In genomic region chr16:90144541-90144940, GRCm38 (mm10) we compare ENCODE assay signal across 8 mouse cellular contexts. TPM values are rescaled to one million over a fixed set of nuclear protein-coding genes. Genes with fewer than 3 reads are reported as not detected.
A peak's percentile ranks its signal among the peaks of the same experiment; 100 is the strongest.
DNase-seq lines count a peak whose midpoint lies in the region; ATAC-seq and TF ChIP-seq lines count a peak whose summit lies in the region.

No protein-coding gene starts in this region.

- TF ChIP-seq POLR2A in cortical plate, adult 2 months (IDR thresholded peaks at IDR 0.05; ENCODE audit: extremely low read depth, insufficient read depth, low read length): no peak

- no peak for TF ChIP-seq CTCF in layer of hippocampus, adult 2 months (conservative IDR thresholded peaks at IDR 0.05)
- no peak for TF ChIP-seq CTCF in cortical plate, adult 2 months (IDR thresholded peaks at IDR 0.05; ENCODE audit: extremely low read depth, insufficient read depth, low read length)

- peak overlapping the region; percentile 97 for H3K4me2 ChIP-seq in intestine, embryonic 14.5 days (ENCODE audit: low read length)
- H3K4me2 ChIP-seq in midbrain, embryonic 16.5 days (ENCODE audit: low read length): peak overlapping the region; percentile 88

- H3K27me3 ChIP-seq in intestine, embryonic 14.5 days (replicated peaks; ENCODE audit: control insufficient read depth, insufficient read depth, low read length): 0 out of 2 replicates have a peak, but pooled peaks cover 2% of the 10 kb centered on the region
- H3K27me3 ChIP-seq in midbrain, embryonic 16.5 days (ENCODE audit: control insufficient read depth, insufficient read depth, low read depth, low read length): no peaks in the 10 kb centered on the region

- H3K27ac ChIP-seq in layer of hippocampus, adult 2 months: peak overlapping the region; percentile 19; the same call in 1 of the 2 replicates
- H3K27ac ChIP-seq in cortical plate, adult 2 months (ENCODE audit: insufficient read depth, low read length): no peak overlapping the region
- H3K27ac ChIP-seq in intestine, embryonic 14.5 days (ENCODE audit: low read depth): peak overlapping the region; percentile 81; the same call in 1 of the 2 replicates
- peak overlapping the region; percentile 92 for H3K27ac ChIP-seq in midbrain, embryonic 16.5 days (ENCODE audit: low read length)

- H3K9ac ChIP-seq in intestine, embryonic 14.5 days (ENCODE audit: low read length): peak overlapping the region; percentile 65
- peak overlapping the region; percentile 67 for H3K9ac ChIP-seq in midbrain, embryonic 16.5 days (ENCODE audit: low read depth, low read length)

- no peak for DNase-seq in layer of hippocampus, adult 2 months (ENCODE audit: low spot score in 2 of 2)
- DNase-seq in layer of hippocampus, postnatal 25 days (ENCODE audit: extremely low spot score in 1 of 2, low spot score in 1 of 2): no peak
- DNase-seq in intestine, embryonic 14.5 days (ENCODE audit: low spot score): no peak
- no peak for DNase-seq in frontal cortex, postnatal 36 days (ENCODE audit: low spot score in 2 of 2)
- no peak for DNase-seq in cerebellum, adult 8-10 months
- DNase-seq in gastrocnemius, postnatal 36 days: no peak

- H3K4me3 ChIP-seq in layer of hippocampus, adult 2 months: peak overlapping the region; percentile 85
- H3K4me3 ChIP-seq in cortical plate, adult 2 months (ENCODE audit: insufficient read depth, low read length): peak overlapping the region; percentile 94
- H3K4me3 ChIP-seq in intestine, embryonic 14.5 days (ENCODE audit: low read depth, low read length): peak overlapping the region; percentile 74
- H3K4me3 ChIP-seq in midbrain, embryonic 16.5 days (ENCODE audit: low read depth, low read length): peak overlapping the region; percentile 71

- H3K36me3 ChIP-seq in intestine, embryonic 14.5 days (ENCODE audit: control insufficient read depth, insufficient read depth, low read length): no peaks in the 10 kb centered on the region
- no peaks in the 10 kb centered on the region for H3K36me3 ChIP-seq in midbrain, embryonic 16.5 days (ENCODE audit: control insufficient read depth, insufficient read depth, low read length)

- peaks cover 4% of the 10 kb centered on the region for H3K4me1 ChIP-seq in cortical plate, adult 2 months (ENCODE audit: control insufficient read depth, insufficient read depth, low read length)
- H3K4me1 ChIP-seq in intestine, embryonic 14.5 days (replicated peaks; ENCODE audit: control insufficient read depth, insufficient read depth, low read length): peaks cover 11% of the 10 kb centered on the region
- peaks cover 28% of the 10 kb centered on the region for H3K4me1 ChIP-seq in midbrain, embryonic 16.5 days (ENCODE audit: control insufficient read depth, insufficient read depth, low read length)

- intact Hi-C loops in gastrocnemius, postnatal 36 days (cut with DNase I): no loop called here

- no peak for ATAC-seq in intestine, embryonic 14.5 days (replicated peaks; ENCODE audit: low FRiP score, low TSS enrichment, low read depth)
- ATAC-seq in midbrain, embryonic 16.5 days: no peak

- H3K9me3 ChIP-seq in intestine, embryonic 14.5 days (ENCODE audit: control insufficient read depth, low read length): no peaks in the 10 kb centered on the region
- no peaks in the 10 kb centered on the region for H3K9me3 ChIP-seq in midbrain, embryonic 16.5 days (replicated peaks; ENCODE audit: control insufficient read depth, low read length, poor library complexity, severe bottlenecking)

- 9% methylated on average over 13 of the region's 13 CpGs for WGBS in intestine, embryonic 14.5 days
- 7% methylated on average over 13 of the region's 13 CpGs for WGBS in midbrain, embryonic 16.5 days

RNA-seq across cellular contexts. Expression of gene Tiam1, which starts 1.0 kb away (rescaled TPM):
- total RNA-seq in layer of hippocampus, adult 2 months (2021): 100 to 1,000 TPM; 124 to 125 TPM
- total RNA-seq in layer of hippocampus, postnatal 25 days (2021): 100 to 1,000 TPM in 1 of 2 experiments, 10 to 100 TPM in 1; 93.4 to 114 TPM
- polyA plus RNA-seq in cortical plate, adult 2 months (2012; rRNA removed): 28.7 and 29.1 TPM in 2 replicates
- 21.4 and 23.3 TPM in 2 replicates for polyA plus RNA-seq in intestine, embryonic 14.5 days (2014; fragmentation: Nextera tagmentation; extraction: Ambion mirVana)
- 23.5 and 30.5 TPM in 2 replicates for polyA plus RNA-seq in midbrain, embryonic 16.5 days (2015; fragmentation: Nextera tagmentation; extraction: Ambion mirVana)
- 10 to 100 TPM in 1 of 2 experiments, 1 to 10 TPM in 1; 4.6 to 10.5 TPM for total RNA-seq in gastrocnemius, postnatal 36 days (2021)

Comparison
In these comparisons a context has a peak if more than half of its experiments do, and no peak if none do; other contexts are left out.
1. RNA of gene Tiam1, which starts 1.0 kb away (total RNA-seq): 124 to 125 TPM in layer of hippocampus, adult 2 months and 93.4 to 114 TPM in layer of hippocampus, postnatal 25 days; 4.6 to 10.5 TPM in gastrocnemius, postnatal 36 days; every median in the first group is over 4 times any median in the second.
2. Peak in every context shown above with its lines, with median percentiles within 50 percentile points of each other: H3K4me3 ChIP-seq.